Mouse (Mus musculus): ENCODE data around the gene Gpr82.

Gpr82 gene

GRCm38 (mm10) chrX:13661063-13661462, at the start of gene Gpr82:
Gene Gpr82, plus strand, starts transcription at chrX:13661363.
- in situ Hi-C loops (cut with MboI, MseI): loop anchor here (25.0 kb wide), 1 partner anchor 774 kb away; no protein-coding TSS in a partner anchor

GRCm38 (mm10) chrX:13612115-13612514, 49.0 kb upstream of the Gpr82 start:
- in situ Hi-C loops (cut with MboI, MseI): no loop called here

- in situ Hi-C loops (cut with MboI, MseI): no loop called here
Measured at GRCm38 (mm10) chrX:13616726-13617125, 44.4 kb upstream of the Gpr82 start.

GRCm38 (mm10) chrX:13617294-13617693, 43.9 kb upstream of the Gpr82 start:
- in situ Hi-C loops (cut with MboI, MseI): no loop called here

- in situ Hi-C loops (cut with MboI, MseI): no loop called here
Measured at GRCm38 (mm10) chrX:13618476-13618875, 42.7 kb upstream of the Gpr82 start.

GRCm38 (mm10) chrX:13621473-13621872, 39.7 kb upstream of the Gpr82 start:
- in situ Hi-C loops (cut with MboI, MseI): no loop called here

- in situ Hi-C loops (cut with MboI, MseI): no loop called here
Measured at GRCm38 (mm10) chrX:13622654-13623053, 38.5 kb upstream of the Gpr82 start.

GRCm38 (mm10) chrX:13631599-13632283, 29.4 kb upstream of the Gpr82 start, which contains the start of gene Gpr34:
Gene Gpr34, plus strand, starts transcription at chrX:13632089.
- in situ Hi-C loops (cut with MboI, MseI): no loop called here

GRCm38 (mm10) chrX:13636398-13636797, 24.8 kb upstream of the Gpr82 start:
- in situ Hi-C loops (cut with MboI, MseI): no loop called here

GRCm38 (mm10) chrX:13638894-13639293, 22.3 kb upstream of the Gpr82 start:
- in situ Hi-C loops (cut with MboI, MseI): no loop called here

- in situ Hi-C loops (cut with MboI, MseI): loop anchor here (10.0 to 25.0 kb wide), 2 partner anchors 187 to 765 kb away; partner anchors contain the start of gene Nyx
Measured at GRCm38 (mm10) chrX:13651889-13652288, 9.3 kb upstream of the Gpr82 start.

- in situ Hi-C loops (cut with MboI, MseI): loop anchor here (10.0 to 25.0 kb wide), 2 partner anchors 187 to 765 kb away; partner anchors contain the start of gene Nyx
Measured at GRCm38 (mm10) chrX:13652291-13652690, 8.9 kb upstream of the Gpr82 start.

- in situ Hi-C loops (cut with MboI, MseI): loop anchor here (5.0 to 25.0 kb wide), 3 partner anchors 190 to 768 kb away; partner anchors contain the start of gene Nyx
Measured at GRCm38 (mm10) chrX:13655005-13655421, 6.2 kb upstream of the Gpr82 start.

- in situ Hi-C loops (cut with MboI, MseI): loop anchor here (5.0 to 25.0 kb wide), 3 partner anchors 191 to 769 kb away; partner anchors contain the start of gene Nyx
Measured at GRCm38 (mm10) chrX:13655906-13656305, 5.3 kb upstream of the Gpr82 start.

GRCm38 (mm10) chrX:13656721-13657120, 4.4 kb upstream of the Gpr82 start:
- in situ Hi-C loops (cut with MboI, MseI): loop anchor here (5.0 to 25.0 kb wide), 3 partner anchors 192 to 769 kb away; partner anchors contain the start of gene Nyx

- in situ Hi-C loops (cut with MboI, MseI): loop anchor here (5.0 to 25.0 kb wide), 3 partner anchors 194 to 771 kb away; partner anchors contain the start of gene Nyx
Measured at GRCm38 (mm10) chrX:13658616-13659140, 2.5 kb upstream of the Gpr82 start.

- in situ Hi-C loops (cut with MboI, MseI): loop anchor here (5.0 to 25.0 kb wide), 3 partner anchors 195 to 772 kb away; partner anchors contain the start of gene Nyx
Measured at GRCm38 (mm10) chrX:13659201-13659890, 1.8 kb upstream of the Gpr82 start.

GRCm38 (mm10) chrX:13668867-13669266, 7.7 kb downstream of the Gpr82 start:
- in situ Hi-C loops (cut with MboI, MseI): loop anchor here (25.0 kb wide), 1 partner anchor 782 kb away; no protein-coding TSS in a partner anchor

GRCm38 (mm10) chrX:13670342-13670741, 9.2 kb downstream of the Gpr82 start:
- in situ Hi-C loops (cut with MboI, MseI): loop anchor here (25.0 kb wide), 1 partner anchor 783 kb away; no protein-coding TSS in a partner anchor

- in situ Hi-C loops (cut with MboI, MseI): loop anchor here (25.0 kb wide), 1 partner anchor 786 kb away; no protein-coding TSS in a partner anchor
Measured at GRCm38 (mm10) chrX:13673001-13673400, 11.8 kb downstream of the Gpr82 start.

GRCm38 (mm10) chrX:13681748-13682147, 20.6 kb downstream of the Gpr82 start:
- in situ Hi-C loops (cut with MboI, MseI): no loop called here

GRCm38 (mm10) chrX:13686589-13686988, 25.4 kb downstream of the Gpr82 start:
- in situ Hi-C loops (cut with MboI, MseI): no loop called here

Measured in T-helper 1 cell (primary cell).